Mouse (Mus musculus) spleen, postnatal 10 days (tissue): ENCODE results near the gene Xxylt1.

ENCODE experiments used
- DNase-seq, 2 experiments: peaks; one replicate each; pipeline ENCODE4 v3.0.0; 2021 to 2022; ENCODE audit warnings: low spot score in 2 of 2

Xxylt1 gene

GRCm38 (mm10) chr16:30990661-30991060 lies 90.6 kb downstream of the Xxylt1 start:
- DNase-seq = no peak

- DNase-seq = no peak
Measured at GRCm38 (mm10) chr16:30988225-30988624, 93.0 kb downstream of the Xxylt1 start.

GRCm38 (mm10) chr16:30987684-30988083 lies 93.5 kb downstream of the Xxylt1 start:
- DNase-seq = no peak

- DNase-seq = no peak
Measured at GRCm38 (mm10) chr16:30984826-30985545, 96.2 kb downstream of the Xxylt1 start.

- no peak for DNase-seq
Measured at GRCm38 (mm10) chr16:30984101-30984500, 97.1 kb downstream of the Xxylt1 start.

- no peak for DNase-seq
Measured at GRCm38 (mm10) chr16:30983699-30984098, 97.5 kb downstream of the Xxylt1 start.

GRCm38 (mm10) chr16:30983281-30983680 lies 98.0 kb downstream of the Xxylt1 start:
- no peak for DNase-seq

- no peak for DNase-seq
Measured at GRCm38 (mm10) chr16:30981345-30981744, 99.9 kb downstream of the Xxylt1 start.

GRCm38 (mm10) chr16:30979905-30980304 lies 101.3 kb downstream of the Xxylt1 start:
- DNase-seq = no peak

GRCm38 (mm10) chr16:30977728-30978127 lies 103.5 kb downstream of the Xxylt1 start:
- DNase-seq = no peak

- peak; percentile 74 to 93 for DNase-seq
Measured at GRCm38 (mm10) chr16:30977186-30977585, 104.0 kb downstream of the Xxylt1 start.

- DNase-seq = peak in 1 of 2 experiments; percentile 44
Measured at GRCm38 (mm10) chr16:30974549-30974948, 106.7 kb downstream of the Xxylt1 start.

- no peak for DNase-seq
Measured at GRCm38 (mm10) chr16:30973416-30973815, 107.8 kb downstream of the Xxylt1 start.

GRCm38 (mm10) chr16:30971950-30972541 lies 109.2 kb downstream of the Xxylt1 start:
- DNase-seq = peak; percentile 36 to 39

GRCm38 (mm10) chr16:30969266-30970064 lies 111.8 kb downstream of the Xxylt1 start:
- DNase-seq = no peak

- DNase-seq = no peak
Measured at GRCm38 (mm10) chr16:30968402-30969151, 112.7 kb downstream of the Xxylt1 start.

- DNase-seq = no peak
Measured at GRCm38 (mm10) chr16:30966684-30967083, 114.5 kb downstream of the Xxylt1 start.

GRCm38 (mm10) chr16:30964891-30965290 lies 116.3 kb downstream of the Xxylt1 start:
- DNase-seq = no peak

GRCm38 (mm10) chr16:30964411-30964810 lies 116.8 kb downstream of the Xxylt1 start:
- no peak for DNase-seq

- peak in 1 of 2 experiments; percentile 37 for DNase-seq
Measured at GRCm38 (mm10) chr16:30962515-30962914, 118.7 kb downstream of the Xxylt1 start.

- DNase-seq = no peak
Measured at GRCm38 (mm10) chr16:30961176-30961575, 120.1 kb downstream of the Xxylt1 start.

- DNase-seq = no peak
Measured at GRCm38 (mm10) chr16:30960266-30960665, 121.0 kb downstream of the Xxylt1 start.
